Mouse (Mus musculus): Measurements from ENCODE around the gene Oasl2.

- TF ChIP-seq CTCF (IDR thresholded peaks at IDR 0.05; ENCODE audit: low read depth), result no peak
- TF ChIP-seq EP300 (IDR thresholded peaks at IDR 0.05; ENCODE audit: low read depth), result no peak
Observed at GRCm38 (mm10) chr5:114951279-114951880, 54.6 kb downstream of the Oasl2 start.

Data from liver, embryonic 14.5 days (tissue).